In the genomic region with DNA sequence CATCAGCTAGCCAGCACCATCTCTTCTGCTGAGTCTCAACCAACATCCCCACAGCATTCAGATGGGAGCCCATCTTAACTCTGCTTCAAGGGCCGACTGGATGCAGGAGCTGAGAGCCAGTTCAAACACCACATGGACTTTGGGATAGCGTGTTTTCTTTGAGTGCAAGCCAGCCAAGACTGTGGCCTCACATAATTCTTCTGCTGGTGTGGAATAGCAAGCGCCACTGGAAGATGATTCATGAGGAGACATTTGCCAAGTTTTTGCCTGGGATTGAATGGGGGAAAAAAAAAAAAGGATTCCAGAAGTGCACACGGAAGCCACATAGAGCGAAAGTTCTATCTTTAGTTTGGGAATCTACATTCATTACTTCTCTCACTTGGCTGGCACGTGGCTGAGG, we compare ENCODE assay signal across 9 mouse cellular contexts.
DNase-seq lines count a peak whose midpoint lies in the region.
"Had no signal": no experiment of that assay in that cellular context is flagged by ENCODE, and none has a peak within 500 bp of the region (broad histone marks: within the 10 kb centered on the region; RNA-seq: fewer than 3 reads in every experiment).

No protein-coding gene starts in this region.

- DNase-seq in ovary, adult 18-20 months (ENCODE audit: low spot score): peak; percentile 3
- no peak for DNase-seq in ovary, postnatal 14 days (ENCODE audit: low spot score)
- peak; percentile 39 for DNase-seq in adrenal gland, postnatal 25 days
- peak; percentile 60 to 69 for DNase-seq in kidney, adult 8-10 months
- peak; percentile 22 to 40 for DNase-seq in lung, postnatal 4 days
- DNase-seq in thymus, postnatal 25 days: no peak
- DNase-seq in gastrocnemius, postnatal 25 days: no peak
- DNase-seq: cerebellum, adult 9-10 months; thymus, adult 18-20 months had no signal

Comparison
In these comparisons a context has a peak if more than half of its experiments do, and no peak if none do; other contexts are left out.
1. DNase-seq: peak in ovary, adult 18-20 months (single experiment), adrenal gland, postnatal 25 days (single experiment), kidney, adult 8-10 months (2 of 2) and lung, postnatal 4 days (2 of 2); none in ovary, postnatal 14 days (single experiment), thymus, postnatal 25 days (single experiment) and gastrocnemius, postnatal 25 days (single experiment).